Mouse (Mus musculus) gonadal fat pad, adult 2 months (tissue): ENCODE results near the gene Eln. TPM values are rescaled to one million over a fixed set of nuclear protein-coding genes. Genes with fewer than 3 reads are reported as not detected.

Experiments
- DNase-seq: peaks from one replicate; pipeline ENCODE4 v3.0.0-alpha.2; 2012; ENCODE audit warnings: low read depth
- polyA plus RNA-seq: library from polyadenylated mRNA; depleted of rRNA; stranded (reverse); fragments of >200 nt; gene quantifications from 2 replicates; pipeline ENCODE4 v1.2.3, GENCODE M21; 2012

The Eln gene
- polyA plus RNA-seq, 1 experiment: 182 TPM

GRCm38 (mm10) chr5:134743991-134744390 lies 3.1 kb downstream of the Eln start:
- DNase-seq: peak; percentile 26

GRCm38 (mm10) chr5:134742221-134742795 lies 4.8 kb downstream of the Eln start:
- no peak for DNase-seq

GRCm38 (mm10) chr5:134740501-134741341 lies 6.4 kb downstream of the Eln start:
- DNase-seq: no peak

- DNase-seq: no peak
These were observed 7.2 kb downstream of the Eln start for GRCm38 (mm10) chr5:134739951-134740350.

- DNase-seq: no peak
These were observed 12.2 kb downstream of the Eln start for GRCm38 (mm10) chr5:134734920-134735319.

GRCm38 (mm10) chr5:134734072-134734471 lies 13.1 kb downstream of the Eln start:
- no peak for DNase-seq

- DNase-seq: no peak
These were observed 13.9 kb downstream of the Eln start for GRCm38 (mm10) chr5:134733241-134733640.

- DNase-seq: no peak
These were observed 18.0 kb downstream of the Eln start for GRCm38 (mm10) chr5:134729124-134729523.

GRCm38 (mm10) chr5:134728535-134728934 lies 18.6 kb downstream of the Eln start:
- no peak for DNase-seq

GRCm38 (mm10) chr5:134727001-134727639 lies 20.0 kb downstream of the Eln start:
- DNase-seq: no peak

- no peak for DNase-seq
These were observed 21.8 kb downstream of the Eln start for GRCm38 (mm10) chr5:134725299-134725698.

GRCm38 (mm10) chr5:134720058-134720457 lies 27.1 kb downstream of the Eln start:
- no peak for DNase-seq

- no peak for DNase-seq
These were observed 36.0 kb downstream of the Eln start for GRCm38 (mm10) chr5:134711076-134711475.

- DNase-seq: no peak
These were observed 37.8 kb downstream of the Eln start for GRCm38 (mm10) chr5:134709275-134709674.

GRCm38 (mm10) chr5:134704157-134704556 lies 43.0 kb downstream of the Eln start:
- no peak for DNase-seq

- no peak for DNase-seq
These were observed 51.6 kb downstream of the Eln start for GRCm38 (mm10) chr5:134695539-134695938.

- no peak for DNase-seq
These were observed 52.0 kb downstream of the Eln start for GRCm38 (mm10) chr5:134695082-134695481.

- DNase-seq: no peak
These were observed 54.4 kb downstream of the Eln start for GRCm38 (mm10) chr5:134692704-134693103.

- DNase-seq: peak; percentile 86
These were observed 58.3 kb downstream of the Eln start for GRCm38 (mm10) chr5:134688718-134689284.

- DNase-seq: no peak
These were observed 58.9 kb downstream of the Eln start, which contains the start of gene Limk1 for GRCm38 (mm10) chr5:134688086-134688717. Limk1 (minus strand) TSS chr5:134688598.

GRCm38 (mm10) chr5:134687187-134687586 lies 59.9 kb downstream of the Eln start:
- no peak for DNase-seq

- no peak for DNase-seq
These were observed 60.6 kb downstream of the Eln start for GRCm38 (mm10) chr5:134686541-134686940.
